Mouse (Mus musculus) small intestine, adult 2 months (tissue): Measurements from ENCODE around the gene Prnp. TPM values are rescaled to one million over a fixed set of nuclear protein-coding genes. Genes with fewer than 3 reads are reported as not detected.

Experiments
- H3K27ac ChIP-seq: fragments of 200-500 bp; 2 replicates; pipeline ENCODE4 v1.5.1; 2012; ENCODE audit warnings: low read depth, low read length, control low read depth, inconsistent platforms; ENCODE audit not compliant: insufficient read depth
- H3K27me3 ChIP-seq: fragments of 200-500 bp; 2 replicates; pipeline ENCODE4 v1.6.1; 2012; ENCODE audit warnings: mild to moderate bottlenecking, moderate library complexity, low read length, inconsistent platforms; ENCODE audit not compliant: control insufficient read depth, insufficient read depth
- H3K36me3 ChIP-seq: fragments of 200-500 bp; 2 replicates; pipeline ENCODE4 v1.6.1; 2012; ENCODE audit warnings: mild to moderate bottlenecking, low read length, control low read depth, inconsistent platforms; ENCODE audit not compliant: control insufficient read depth, insufficient read depth
- H3K4me1 ChIP-seq: fragments of 200-500 bp; 2 replicates; pipeline ENCODE4 v1.6.1; 2012; ENCODE audit warnings: low read length, inconsistent platforms, mixed read lengths; ENCODE audit not compliant: control insufficient read depth, insufficient read depth, insufficient read length
- H3K4me3 ChIP-seq: fragments of 200-500 bp; 2 replicates; pipeline ENCODE4 v1.5.1; 2012; ENCODE audit warnings: low read depth, mild to moderate bottlenecking, control low read depth, inconsistent platforms, low read length, moderate library complexity
- CTCF ChIP-seq: fragments of 200-500 bp; IDR thresholded peaks from 2 replicates; pipeline ENCODE4 v1.5.1; 2012; ENCODE audit warnings: low read depth, mild to moderate bottlenecking, control low read depth, inconsistent platforms, low read length, moderate library complexity, mixed read lengths; ENCODE audit not compliant: insufficient replicate concordance, insufficient read length; ENCODE audit errors: extremely low read depth
- POLR2A ChIP-seq: fragments of 200-500 bp; IDR thresholded peaks from 2 replicates; pipeline ENCODE4 v1.6.1; 2012; ENCODE audit warnings: low read depth, mild to moderate bottlenecking, control low read depth, inconsistent platforms, low read length, moderate library complexity
- WGBS: fragments of 180-500 bp; shearing (Covaris S2); methylation state at CpG from one replicate; pipeline ENCODE4 v1.1.7; 2018; 5-methylcytosine and 5-hydroxymethylcytosine counted together
- polyA plus RNA-seq: library from polyadenylated mRNA; depleted of rRNA; stranded (reverse); fragments of >200 nt; gene quantifications from 2 replicates; pipeline ENCODE4 v1.2.3, GENCODE M21; 2012

Prnp gene
- polyA plus RNA-seq, 1 experiment = 13.5 TPM

- Histone ChIP-seq H3K36me3 (no peaks in the 10 kb centered on the region), H3K4me3 (no peak overlapping the region), H3K27ac (no peak overlapping the region), H3K4me1 (no peaks in the 10 kb centered on the region), H3K27me3 (no peaks in the 10 kb centered on the region)
- 90% methylated on average over 4 of the region's 4 CpGs for WGBS
- no peak for TF ChIP-seq CTCF
Measured at GRCm38 (mm10) chr2:131896011-131896410, 13.7 kb upstream of the Prnp start.

GRCm38 (mm10) chr2:131897336-131898109 lies 12.2 kb upstream of the Prnp start:
- H3K27me3 ChIP-seq = no peaks in the 10 kb centered on the region
- no peak overlapping the region for H3K27ac ChIP-seq
- H3K36me3 ChIP-seq = no peaks in the 10 kb centered on the region
- TF ChIP-seq CTCF (no peak), POLR2A (no peak)
- 89% methylated on average over 12 of the region's 12 CpGs for WGBS
- H3K4me3 ChIP-seq = no peak overlapping the region
- H3K4me1 ChIP-seq = no peaks in the 10 kb centered on the region

- H3K36me3 ChIP-seq = no peaks in the 10 kb centered on the region
- WGBS = 33% methylated on average over 3 of the region's 3 CpGs
- no peak overlapping the region for H3K27ac ChIP-seq
- no peaks in the 10 kb centered on the region; the same call in 1 of the 2 replicates for H3K4me1 ChIP-seq
- no peak for TF ChIP-seq POLR2A
- no peak for TF ChIP-seq CTCF
- H3K27me3 ChIP-seq = no peaks in the 10 kb centered on the region
- H3K4me3 ChIP-seq = no peak overlapping the region
Measured at GRCm38 (mm10) chr2:131902423-131902822, 7.3 kb upstream of the Prnp start.

DNA sequence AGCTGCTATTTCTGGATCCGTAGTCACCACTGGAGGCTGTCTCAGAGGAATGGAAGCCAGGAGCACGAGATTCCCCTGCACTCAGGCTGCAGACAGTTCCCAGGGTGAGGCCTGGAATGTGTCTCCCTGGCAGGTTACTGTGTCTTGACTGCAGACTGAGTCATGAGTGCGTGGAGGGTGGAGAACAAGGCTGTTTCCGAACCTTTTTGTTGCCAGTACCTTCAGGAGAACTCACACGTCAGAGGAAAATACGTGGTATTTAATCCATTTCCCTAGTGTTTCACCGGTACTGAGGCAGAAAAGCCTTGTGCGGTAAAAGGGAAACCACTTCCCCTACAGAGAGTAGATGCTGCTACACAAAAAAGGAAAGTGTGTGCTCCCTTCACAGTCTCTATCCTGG lies 6.9 kb upstream of the Prnp start:
- H3K27me3 ChIP-seq = no peaks in the 10 kb centered on the region
- H3K4me1 ChIP-seq = no peaks in the 10 kb centered on the region; the same call in 1 of the 2 replicates
- no peak overlapping the region for H3K4me3 ChIP-seq
- H3K27ac ChIP-seq = peak overlapping the region; percentile 46; the same call in 1 of the 2 replicates
- WGBS = 35% methylated on average over 8 of the region's 8 CpGs
- H3K36me3 ChIP-seq = no peaks in the 10 kb centered on the region
- TF ChIP-seq POLR2A (no peak), CTCF (no peak)

GRCm38 (mm10) chr2:131905025-131905424 lies 4.7 kb upstream of the Prnp start:
- no peaks in the 10 kb centered on the region for H3K27me3 ChIP-seq
- no peak overlapping the region for H3K4me3 ChIP-seq
- H3K27ac ChIP-seq = no peak overlapping the region
- peaks cover 3% of the 10 kb centered on the region for H3K4me1 ChIP-seq
- 36% methylated on average over 5 of the region's 5 CpGs for WGBS
- H3K36me3 ChIP-seq = no peaks in the 10 kb centered on the region
- no peak for TF ChIP-seq POLR2A
- TF ChIP-seq CTCF = no peak

DNA sequence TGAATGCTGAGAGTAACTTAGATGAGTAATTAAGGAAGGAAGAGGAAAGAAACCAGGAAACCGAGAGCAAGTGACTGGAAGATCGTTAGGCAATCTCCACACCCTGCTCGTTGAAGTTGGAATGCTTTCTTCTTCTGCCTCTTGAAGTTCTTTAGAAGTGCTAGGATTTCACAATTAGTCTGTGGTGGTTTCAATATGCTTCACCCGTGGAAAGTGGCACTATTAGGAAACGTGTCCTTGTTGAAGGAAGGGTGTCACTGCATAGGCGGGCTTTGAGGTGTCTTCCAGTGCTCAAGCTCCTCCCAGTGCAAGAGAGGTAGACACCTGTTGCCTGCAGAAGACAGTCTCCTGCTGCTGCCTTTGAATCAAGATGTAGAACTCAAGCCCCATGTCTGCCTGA lies 4.0 kb upstream of the Prnp start:
- H3K27ac ChIP-seq = no peak overlapping the region
- no peak overlapping the region for H3K4me3 ChIP-seq
- peaks cover 3% of the 10 kb centered on the region for H3K4me1 ChIP-seq
- WGBS = 44% methylated on average over 6 of the region's 6 CpGs
- H3K36me3 ChIP-seq = no peaks in the 10 kb centered on the region
- H3K27me3 ChIP-seq = no peaks in the 10 kb centered on the region
- TF ChIP-seq CTCF (no peak), POLR2A (no peak)

- H3K4me1 ChIP-seq = peaks cover 3% of the 10 kb centered on the region
- no peaks in the 10 kb centered on the region for H3K27me3 ChIP-seq
- no peak overlapping the region for H3K27ac ChIP-seq
- no peak for TF ChIP-seq CTCF
- no peak for TF ChIP-seq POLR2A
- no peaks in the 10 kb centered on the region for H3K36me3 ChIP-seq
- WGBS = 88% methylated on average over 3 of the region's 3 CpGs
- no peak overlapping the region for H3K4me3 ChIP-seq
Measured at GRCm38 (mm10) chr2:131906266-131906665, 3.5 kb upstream of the Prnp start.
